In genomic region chr1:78864351-78864750, GRCm38 (mm10) we compare ENCODE assay signal across 9 mouse cellular contexts. TPM values are rescaled to one million over a fixed set of nuclear protein-coding genes. Genes with fewer than 3 reads are reported as not detected.
DNase-seq lines count a peak whose midpoint lies in the region; ATAC-seq and TF ChIP-seq lines count a peak whose summit lies in the region.
"Had no signal": no experiment of that assay in that cellular context is flagged by ENCODE, and none has a peak within 500 bp of the region (broad histone marks: within the 10 kb centered on the region; RNA-seq: fewer than 3 reads in every experiment).

No protein-coding gene starts in this region.

- intact Hi-C loops in heart, postnatal 14 days (cut with DNase I), result loop anchor here (5.0 kb wide), 2 partner anchors 33 to 47 kb away; partner anchors contain the start of gene Kcne4

- no peak overlapping the region for H3K4me3 ChIP-seq in kidney, embryonic 14.5 days (ENCODE audit: low read length)
- no peak overlapping the region for H3K4me3 ChIP-seq in lung, postnatal 0 days (ENCODE audit: low read depth, low read length)
- no peak overlapping the region for H3K4me3 ChIP-seq in hindbrain, embryonic 14.5 days (replicated peaks; ENCODE audit: low read length)

- no peak overlapping the region for H3K4me2 ChIP-seq in kidney, embryonic 14.5 days (replicated peaks; ENCODE audit: low read depth, low read length)
- no peak overlapping the region for H3K4me2 ChIP-seq in lung, postnatal 0 days (replicated peaks; ENCODE audit: low read depth, low read length)
- H3K4me2 ChIP-seq in hindbrain, embryonic 14.5 days (replicated peaks), result no peak overlapping the region

- H3K9me3 ChIP-seq in kidney, embryonic 14.5 days (ENCODE audit: control insufficient read depth, low read length), result no peaks in the 10 kb centered on the region
- no peaks in the 10 kb centered on the region for H3K9me3 ChIP-seq in lung, postnatal 0 days (ENCODE audit: low read length)
- no peaks in the 10 kb centered on the region for H3K9me3 ChIP-seq in hindbrain, embryonic 14.5 days (ENCODE audit: control insufficient read depth, low read length)

- H3K27ac ChIP-seq in kidney, embryonic 14.5 days (ENCODE audit: low read depth, low read length), result no peak overlapping the region; the same call in 1 of the 2 replicates
- H3K27ac ChIP-seq in lung, postnatal 0 days (ENCODE audit: low read length), result peak overlapping the region; percentile 54
- no peak overlapping the region for H3K27ac ChIP-seq in hindbrain, embryonic 14.5 days

- H3K9ac ChIP-seq in kidney, embryonic 14.5 days (ENCODE audit: low read depth, low read length), result no peak overlapping the region
- no peak overlapping the region for H3K9ac ChIP-seq in lung, postnatal 0 days (replicated peaks; ENCODE audit: low read depth)
- H3K9ac ChIP-seq in hindbrain, embryonic 14.5 days, result no peak overlapping the region

- 27% methylated on average over 6 of the region's 6 CpGs for WGBS in kidney, embryonic 14.5 days
- 34% methylated on average over 6 of the region's 6 CpGs for WGBS in lung, postnatal 0 days
- WGBS in hindbrain, embryonic 14.5 days, result 74% methylated on average over 6 of the region's 6 CpGs

- ATAC-seq in kidney, embryonic 14.5 days (ENCODE audit: low FRiP score, low TSS enrichment), result no peak
- ATAC-seq in lung, postnatal 0 days, result no peak
- no peak for ATAC-seq in hindbrain, embryonic 14.5 days (ENCODE audit: low FRiP score)

- no peak for TF ChIP-seq EP300 in lung, postnatal 0 days (IDR thresholded peaks at IDR 0.05)

- peak; percentile 71 for DNase-seq in kidney, adult 11 months
- DNase-seq in fibroblast of lung, adult 2 months (ENCODE audit: low read depth), result peak; percentile 51
- DNase-seq in heart, postnatal 14 days, result peak; percentile 24 to 48
- no peak for DNase-seq in lung, postnatal 0 days (ENCODE audit: low spot score)
- no peak for DNase-seq in B cell, adult 2 months
- DNase-seq in embryo, embryonic 9.5 days (ENCODE audit: extremely low spot score), result no peak
- DNase-seq in hindbrain, embryonic 14.5 days (ENCODE audit: low spot score), result no peak
- DNase-seq: thymus, postnatal 14 days had no signal

- no peaks in the 10 kb centered on the region for H3K36me3 ChIP-seq in kidney, embryonic 14.5 days (ENCODE audit: control insufficient read depth, insufficient read depth, low read length)
- no peaks in the 10 kb centered on the region for H3K36me3 ChIP-seq in lung, postnatal 0 days (ENCODE audit: insufficient read depth, low read length)
- no peaks in the 10 kb centered on the region for H3K36me3 ChIP-seq in hindbrain, embryonic 14.5 days (replicated peaks; ENCODE audit: control insufficient read depth, insufficient read depth)

- H3K4me1 ChIP-seq in kidney, embryonic 14.5 days (ENCODE audit: control insufficient read depth, insufficient read depth, low read length), result peaks cover 6% of the 10 kb centered on the region; the same call in 1 of the 2 replicates
- peaks cover 3% of the 10 kb centered on the region; the same call in 1 of the 2 replicates for H3K4me1 ChIP-seq in lung, postnatal 0 days (ENCODE audit: insufficient read depth, low read depth, low read length)
- H3K4me1 ChIP-seq in hindbrain, embryonic 14.5 days (replicated peaks; ENCODE audit: control insufficient read depth, insufficient read depth, low read length), result no peaks in the 10 kb centered on the region

- TF ChIP-seq CTCF in lung, postnatal 0 days (IDR thresholded peaks at IDR 0.05), result no peak

- H3K27me3 ChIP-seq in kidney, embryonic 14.5 days (ENCODE audit: control insufficient read depth, insufficient read depth, low read length), result no peaks in the 10 kb centered on the region
- no peaks in the 10 kb centered on the region for H3K27me3 ChIP-seq in lung, postnatal 0 days (replicated peaks; ENCODE audit: insufficient read depth, low read length)
- H3K27me3 ChIP-seq in hindbrain, embryonic 14.5 days (ENCODE audit: control insufficient read depth, insufficient read depth, low read length), result no peaks in the 10 kb centered on the region

RNA-seq across cellular contexts. Expression of gene Kcne4, which starts 47.8 kb away (rescaled TPM):
- 4.7 and 4.9 TPM in 2 replicates for polyA plus RNA-seq in kidney, embryonic 14.5 days (2014; fragmentation: Nextera tagmentation; extraction: Ambion mirVana)
- 1 to 10 TPM; 3.2 to 3.7 TPM for total RNA-seq in heart, postnatal 14 days (2021)
- 10.1 and 12.6 TPM in 2 replicates for polyA plus RNA-seq in lung, postnatal 0 days (2015; fragmentation: Nextera tagmentation; extraction: Ambion mirVana)
- polyA plus RNA-seq in hindbrain, embryonic 14.5 days (2014; fragmentation: Nextera tagmentation; extraction: Ambion mirVana), result 1.1 and 1.7 TPM in 2 replicates

Comparison
In these comparisons a context has a peak if more than half of its experiments do, and no peak if none do; other contexts are left out.
1. DNase-seq: peak in kidney, adult 11 months (single experiment), fibroblast of lung, adult 2 months (single experiment) and heart, postnatal 14 days (2 of 2); none in lung, postnatal 0 days (single experiment), B cell, adult 2 months (0 of 2), embryo, embryonic 9.5 days (single experiment) and hindbrain, embryonic 14.5 days (single experiment).